32 mouse cellular contexts compared by ENCODE assay signal in genomic region chr5:113117361-113117760, GRCm38 (mm10). TPM values are rescaled to one million over a fixed set of nuclear protein-coding genes. Genes with fewer than 3 reads are reported as not detected.
DNase-seq lines count a peak whose midpoint lies in the region; ATAC-seq and TF ChIP-seq lines count a peak whose summit lies in the region.
"Had no signal": no experiment of that assay in that cellular context is flagged by ENCODE, and none has a peak within 500 bp of the region (broad histone marks: within the 10 kb centered on the region; RNA-seq: fewer than 3 reads in every experiment).

No protein-coding gene starts in this region.

- peaks cover 8% of the 10 kb centered on the region; the same call in 1 of the 2 replicates for H3K4me1 ChIP-seq in forebrain, postnatal 0 days (ENCODE audit: insufficient read depth)
- peaks cover 54% of the 10 kb centered on the region for H3K4me1 ChIP-seq in forebrain, embryonic 12.5 days
- peaks cover 91% of the 10 kb centered on the region for H3K4me1 ChIP-seq in heart, embryonic 15.5 days (replicated peaks)
- H3K4me1 ChIP-seq in neural tube, embryonic 13.5 days (replicated peaks) = peaks cover 44% of the 10 kb centered on the region
- peaks cover 49% of the 10 kb centered on the region for H3K4me1 ChIP-seq in neural tube, embryonic 15.5 days

- 57% methylated on average over 5 of the region's 5 CpGs for WGBS in forebrain, postnatal 0 days
- WGBS in forebrain, embryonic 12.5 days = 86% methylated on average over 5 of the region's 5 CpGs
- 65% methylated on average over 5 of the region's 5 CpGs for WGBS in heart, embryonic 15.5 days
- 68% methylated on average over 5 of the region's 5 CpGs for WGBS in neural tube, embryonic 13.5 days
- 52% methylated on average over 5 of the region's 5 CpGs for WGBS in neural tube, embryonic 15.5 days

- H3K27me3 ChIP-seq in forebrain, postnatal 0 days (ENCODE audit: insufficient read depth, low read length) = no peaks in the 10 kb centered on the region
- H3K27me3 ChIP-seq in forebrain, embryonic 12.5 days = no peaks in the 10 kb centered on the region
- H3K27me3 ChIP-seq in heart, embryonic 15.5 days = no peaks in the 10 kb centered on the region
- H3K27me3 ChIP-seq in neural tube, embryonic 13.5 days = no peaks in the 10 kb centered on the region
- no peaks in the 10 kb centered on the region for H3K27me3 ChIP-seq in neural tube, embryonic 15.5 days (replicated peaks)
- H3K27me3 ChIP-seq: CH12.LX; heart, embryonic 13.5 days; hindbrain, embryonic 13.5 days; intestine, embryonic 15.5 days; Patski had no signal

- DNase-seq in forebrain, postnatal 0 days = no peak
- no peak for DNase-seq in heart, postnatal 14 days
- DNase-seq: adrenal gland, postnatal 10 days; adrenal gland, postnatal 36 days; B cell, adult 2 months; cerebellum, adult 18-20 months; cerebellum, adult 9-10 months; cerebellum, postnatal 14 days; gastrocnemius, postnatal 14 days; heart, adult 11 months; heart, postnatal 36 days; kidney, adult 11 months had no signal

- peak; percentile 8; the same call in 1 of the 2 replicates for ATAC-seq in forebrain, postnatal 0 days
- no peak for ATAC-seq in forebrain, embryonic 12.5 days (ENCODE audit: low FRiP score)
- ATAC-seq in heart, embryonic 15.5 days (replicated peaks; ENCODE audit: insufficient number of reproducible peaks, insufficient read depth, low FRiP score, low read depth) = no peak
- no peak for ATAC-seq in neural tube, embryonic 13.5 days (ENCODE audit: low read depth)
- ATAC-seq in neural tube, embryonic 15.5 days (ENCODE audit: low FRiP score) = no peak
- ATAC-seq: forebrain, embryonic 16.5 days; hindbrain, embryonic 16.5 days; intestine, embryonic 15.5 days; Patski had no signal

- no peak overlapping the region for H3K4me3 ChIP-seq in forebrain, postnatal 0 days (ENCODE audit: low read depth, low read length)
- no peak overlapping the region for H3K4me3 ChIP-seq in forebrain, embryonic 12.5 days (replicated peaks)
- H3K4me3 ChIP-seq in heart, embryonic 15.5 days = no peak overlapping the region
- no peak overlapping the region for H3K4me3 ChIP-seq in neural tube, embryonic 13.5 days
- H3K4me3 ChIP-seq in neural tube, embryonic 15.5 days (replicated peaks) = no peak overlapping the region
- H3K4me3 ChIP-seq: heart, embryonic 13.5 days; hindbrain, embryonic 10.5 days; hindbrain, embryonic 13.5 days; intestine, embryonic 15.5 days had no signal

- H3K9me3 ChIP-seq in forebrain, postnatal 0 days (ENCODE audit: low read length) = no peaks in the 10 kb centered on the region
- no peaks in the 10 kb centered on the region for H3K9me3 ChIP-seq in forebrain, embryonic 12.5 days
- no peaks in the 10 kb centered on the region for H3K9me3 ChIP-seq in heart, embryonic 15.5 days (replicated peaks)
- no peaks in the 10 kb centered on the region for H3K9me3 ChIP-seq in neural tube, embryonic 13.5 days
- no peaks in the 10 kb centered on the region for H3K9me3 ChIP-seq in neural tube, embryonic 15.5 days (replicated peaks)
- H3K9me3 ChIP-seq: heart, embryonic 13.5 days; hindbrain, embryonic 10.5 days; hindbrain, embryonic 13.5 days; intestine, embryonic 15.5 days had no signal

- no peak overlapping the region for H3K4me2 ChIP-seq in forebrain, postnatal 0 days (ENCODE audit: low read depth)
- H3K4me2 ChIP-seq in forebrain, embryonic 12.5 days = no peak overlapping the region
- no peak overlapping the region for H3K4me2 ChIP-seq in heart, embryonic 15.5 days
- H3K4me2 ChIP-seq in neural tube, embryonic 13.5 days = no peak overlapping the region
- no peak overlapping the region for H3K4me2 ChIP-seq in neural tube, embryonic 15.5 days
- H3K4me2 ChIP-seq: heart, embryonic 13.5 days; hindbrain, embryonic 13.5 days; intestine, embryonic 15.5 days had no signal

- intact Hi-C loops in heart, postnatal 14 days (cut with DNase I) = no loop called here

- H3K27ac ChIP-seq in forebrain, postnatal 0 days (ENCODE audit: low read depth, low read length) = no peak overlapping the region
- no peak overlapping the region for H3K27ac ChIP-seq in forebrain, embryonic 12.5 days
- H3K27ac ChIP-seq in heart, embryonic 15.5 days = peak overlapping the region; percentile 6; the same call in 1 of the 2 replicates
- H3K27ac ChIP-seq in neural tube, embryonic 13.5 days (replicated peaks) = no peak overlapping the region
- H3K27ac ChIP-seq in neural tube, embryonic 15.5 days (replicated peaks) = no peak overlapping the region
- H3K27ac ChIP-seq: heart, embryonic 13.5 days; hindbrain, embryonic 10.5 days; hindbrain, embryonic 13.5 days; intestine, embryonic 15.5 days had no signal

- no peak for TF ChIP-seq CTCF in forebrain, postnatal 0 days (IDR thresholded peaks at IDR 0.05; ENCODE audit: low read depth)

- H3K9ac ChIP-seq in forebrain, postnatal 0 days = no peak overlapping the region
- no peak overlapping the region for H3K9ac ChIP-seq in forebrain, embryonic 12.5 days
- H3K9ac ChIP-seq in heart, embryonic 15.5 days = no peak overlapping the region
- 0 out of 2 replicates have a peak overlapping the region, but pooled peaks have one; percentile 5 for H3K9ac ChIP-seq in neural tube, embryonic 13.5 days
- H3K9ac ChIP-seq in neural tube, embryonic 15.5 days (replicated peaks) = no peak overlapping the region
- H3K9ac ChIP-seq: heart, embryonic 13.5 days; hindbrain, embryonic 13.5 days; intestine, embryonic 15.5 days had no signal

- no peaks in the 10 kb centered on the region for H3K36me3 ChIP-seq in forebrain, postnatal 0 days (ENCODE audit: insufficient read depth)
- H3K36me3 ChIP-seq in forebrain, embryonic 12.5 days (replicated peaks) = no peaks in the 10 kb centered on the region
- H3K36me3 ChIP-seq in heart, embryonic 15.5 days = no peaks in the 10 kb centered on the region
- no peaks in the 10 kb centered on the region for H3K36me3 ChIP-seq in neural tube, embryonic 13.5 days
- no peaks in the 10 kb centered on the region for H3K36me3 ChIP-seq in neural tube, embryonic 15.5 days
- H3K36me3 ChIP-seq: G1E; hindbrain, embryonic 10.5 days; hindbrain, embryonic 13.5 days; intestine, embryonic 15.5 days had no signal

RNA-seq across cellular contexts. Expression of gene Crybb3, which starts 36.0 kb away (rescaled TPM):
- total RNA-seq in forebrain, postnatal 0 days (2014; rRNA removed) = 0.81 and 2.0 TPM in 2 replicates
- polyA plus RNA-seq in forebrain, postnatal 0 days (2015; fragmentation: Nextera tagmentation; extraction: Ambion mirVana) = 1.6 and 1.7 TPM in 2 replicates
- 0.95 and 1.1 TPM in 2 replicates for polyA plus RNA-seq in forebrain, embryonic 12.5 days (2016; fragmentation: Nextera tagmentation; extraction: Ambion mirVana)
- polyA plus RNA-seq in heart, embryonic 15.5 days (2015; fragmentation: Nextera tagmentation; extraction: Ambion mirVana) = 0.83 and 1.5 TPM in 2 replicates
- 1 to 10 TPM; 2.8 to 2.9 TPM for total RNA-seq in heart, postnatal 14 days (2021)
- polyA plus RNA-seq in neural tube, embryonic 13.5 days (2015; fragmentation: Nextera tagmentation; extraction: Ambion mirVana) = 0.96 and 1.1 TPM in 2 replicates
- 1.2 and 1.5 TPM in 2 replicates for polyA plus RNA-seq in neural tube, embryonic 15.5 days (2015; fragmentation: Nextera tagmentation; extraction: Ambion mirVana)
- total RNA-seq: CH12.LX, G1E had no signal
- polyA plus RNA-seq: G1E had no signal

RNA-seq across cellular contexts. Expression of gene Crybb2, which starts 47.4 kb away (rescaled TPM):
- total RNA-seq in forebrain, postnatal 0 days (2014; rRNA removed) = not detected in 2 replicates
- polyA plus RNA-seq in forebrain, postnatal 0 days (2015; fragmentation: Nextera tagmentation; extraction: Ambion mirVana) = not detected in 2 replicates
- polyA plus RNA-seq in forebrain, embryonic 12.5 days (2016; fragmentation: Nextera tagmentation; extraction: Ambion mirVana) = not detected in 2 replicates
- polyA plus RNA-seq in heart, embryonic 15.5 days (2015; fragmentation: Nextera tagmentation; extraction: Ambion mirVana) = not detected in 2 replicates
- not detected for total RNA-seq in heart, postnatal 14 days (2021)
- polyA plus RNA-seq in neural tube, embryonic 13.5 days (2015; fragmentation: Nextera tagmentation; extraction: Ambion mirVana) = not detected in 2 replicates
- polyA plus RNA-seq in neural tube, embryonic 15.5 days (2015; fragmentation: Nextera tagmentation; extraction: Ambion mirVana) = not detected in 2 replicates
- total RNA-seq: adrenal gland, adult 18-20 months; adrenal gland, postnatal 10 days; adrenal gland, postnatal 36 days; CH12.LX; G1E; gastrocnemius, postnatal 14 days; gastrocnemius, postnatal 4 days; heart, postnatal 36 days had no signal
- polyA plus RNA-seq: embryonic facial prominence, embryonic 11.5 days; embryonic facial prominence, embryonic 14.5 days; forebrain, embryonic 11.5 days; forebrain, embryonic 16.5 days; frontal cortex, adult 2 months; G1E; heart, embryonic 13.5 days; heart, postnatal 0 days; hindbrain, embryonic 10.5 days; hindbrain, embryonic 13.5 days; hindbrain, embryonic 16.5 days; intestine, embryonic 15.5 days; Patski had no signal
